Mouse (Mus musculus): ENCODE measurements around the gene Gclc.

DNA sequence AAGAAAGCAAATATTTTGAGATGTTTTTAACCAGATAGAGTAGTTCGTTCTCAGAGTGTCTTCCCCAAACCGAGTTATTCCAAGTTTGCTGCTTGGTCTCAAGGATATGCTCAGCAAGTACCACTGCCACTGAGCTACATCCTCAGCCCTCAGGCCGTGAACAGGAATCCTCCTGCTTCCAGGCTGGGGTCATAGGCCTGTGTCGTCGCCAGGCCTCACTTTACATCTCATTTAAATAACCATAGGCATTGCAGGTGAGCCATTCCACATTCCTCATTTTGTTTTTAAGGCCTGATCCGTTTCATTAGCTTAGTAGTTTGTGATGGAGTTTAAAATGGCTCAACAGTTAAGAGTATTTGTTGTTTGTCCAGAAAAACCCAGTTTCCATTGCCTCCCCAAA is 4.8 kb downstream of the Gclc start:
- TF ChIP-seq CTCF (conservative IDR thresholded peaks at IDR 0.05 in 1 of 2, IDR thresholded peaks at IDR 0.05 in 1 of 2; ENCODE audit: low read depth in 2 of 2, low read length in 2 of 2) (no peak), RCOR1 (conservative IDR thresholded peaks at IDR 0.05; ENCODE audit: low read depth, low read length) (no peak), POLR2A (IDR thresholded peaks at IDR 0.05; ENCODE audit: low read depth, low read length) (no peak), SMC3 (IDR thresholded peaks at IDR 0.05; ENCODE audit: low read depth, low read length) (no peak), HCFC1 (IDR thresholded peaks at IDR 0.05; ENCODE audit: low read depth, low read length) (no peak), NELFE (IDR thresholded peaks at IDR 0.05; ENCODE audit: low read depth, low read length) (no peak), POLR2AphosphoS2 (IDR thresholded peaks at IDR 0.05; ENCODE audit: low read depth, low read length) (no peak), TBP (conservative IDR thresholded peaks at IDR 0.05; ENCODE audit: low read depth, low read length) (no peak), ZNF384 (IDR thresholded peaks at IDR 0.05; ENCODE audit: low read depth, low read length) (no peak), TCF12 (IDR thresholded peaks at IDR 0.05; ENCODE audit: low read depth, low read length) (no peak), MXI1 (IDR thresholded peaks at IDR 0.05; ENCODE audit: low read depth, low read length) (no peak), PAX5 (IDR thresholded peaks at IDR 0.05; ENCODE audit: low read length) (no peak), EP300 (IDR thresholded peaks at IDR 0.05; ENCODE audit: low read length) (no peak), USF1 (IDR thresholded peaks at IDR 0.05; ENCODE audit: low read depth, low read length) (no peak)
